Mouse (Mus musculus): Measurements from ENCODE around the gene N4bp2.

DNA sequence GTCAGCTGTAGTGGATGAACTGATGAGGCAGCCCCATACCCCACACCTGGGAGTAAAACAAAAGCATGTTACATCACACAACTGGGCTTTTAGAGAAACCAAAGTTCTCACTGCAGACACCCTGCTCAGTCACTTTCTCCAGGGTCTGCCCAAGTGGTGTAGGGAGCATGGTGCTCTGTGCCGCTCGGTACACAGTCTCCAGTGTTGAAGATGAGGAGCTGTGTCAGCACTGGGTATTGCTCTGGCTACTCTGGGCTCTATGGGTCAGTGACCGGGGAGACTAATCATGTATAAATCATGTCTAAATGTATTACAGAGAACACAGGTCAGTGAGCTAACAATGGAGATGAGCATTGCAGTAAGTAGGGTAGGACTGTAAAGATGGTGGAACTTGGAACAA lies 13.6 kb downstream of the N4bp2 start:
- TF ChIP-seq CTCF (IDR thresholded peaks at IDR 0.05 in 2 of 3, conservative IDR thresholded peaks at IDR 0.05 in 1 of 3; ENCODE audit: control insufficient read depth in 1 of 3, insufficient read depth in 1 of 3, low read depth in 2 of 3, low read length in 3 of 3, poor library complexity in 1 of 3, severe bottlenecking in 1 of 3) = no peak
- TF ChIP-seq POLR2AphosphoS2 (IDR thresholded peaks at IDR 0.05; ENCODE audit: low read length) = no peak
- TF ChIP-seq MAFK (IDR thresholded peaks at IDR 0.05; ENCODE audit: borderline replicate concordance, low read depth, low read length) = no peak
- no peak for TF ChIP-seq POLR2A (IDR thresholded peaks at IDR 0.05; ENCODE audit: control insufficient read depth in 1 of 2, insufficient read depth in 1 of 2, low read depth in 1 of 2, low read length in 2 of 2, poor library complexity in 1 of 2)
- TF ChIP-seq ZC3H11A (IDR thresholded peaks at IDR 0.05; ENCODE audit: low read depth, low read length) = no peak

Data from MEL (cell line).